Mouse (Mus musculus): ENCODE results near the gene Gng8.
A peak's percentile ranks its signal among the peaks of the same experiment; 100 is the strongest.

DNA sequence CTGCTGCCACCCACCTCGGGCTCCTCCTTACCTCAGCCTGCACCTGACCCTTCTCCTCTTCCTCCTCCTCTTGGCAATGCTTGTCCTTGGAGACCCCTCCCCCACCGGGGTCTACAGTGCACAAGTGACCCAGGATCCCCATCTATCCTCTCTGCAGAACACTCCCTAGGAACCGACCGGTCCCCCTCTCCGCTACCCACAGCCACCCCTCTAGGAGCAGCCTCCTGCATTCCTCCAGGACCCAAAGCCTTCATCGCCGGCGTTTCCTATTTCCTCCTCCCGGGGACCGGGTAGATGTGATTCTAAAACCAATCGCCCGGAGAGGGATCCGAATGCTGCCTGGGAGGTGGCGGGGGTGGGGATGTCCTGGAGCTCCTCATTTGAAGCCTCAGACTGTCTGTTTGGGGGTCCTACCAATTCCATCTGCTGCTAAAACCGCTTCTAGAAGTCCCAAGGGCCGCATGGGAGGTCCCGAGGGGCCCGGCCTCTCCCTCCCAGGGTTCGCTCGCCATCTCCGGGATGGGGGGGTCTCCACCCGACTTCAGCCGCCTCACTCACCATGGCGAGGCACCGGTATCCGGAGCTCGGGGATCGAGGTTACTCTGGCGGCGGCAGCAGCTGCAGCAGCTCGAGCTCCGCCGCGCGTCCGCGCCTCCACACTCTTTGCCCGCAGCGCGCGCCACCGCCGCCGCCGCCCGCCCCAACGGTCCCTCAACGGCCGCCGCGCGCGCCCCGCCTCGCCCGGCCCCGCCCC, 31.9 kb downstream of the Gng8 start:
- TF ChIP-seq POLR2A (IDR thresholded peaks at IDR 0.05; ENCODE audit: borderline replicate concordance, extremely low read depth, low read depth, low read length), result peak; percentile 53; the same call in 1 of the 2 replicates
- no peak for TF ChIP-seq CTCF (IDR thresholded peaks at IDR 0.05; ENCODE audit: insufficient read depth, low read length)
